Mouse (Mus musculus) kidney, embryonic 14.5 days (tissue): ENCODE measurements around the gene Slc19a1. TPM values are rescaled to one million over a fixed set of nuclear protein-coding genes. Genes with fewer than 3 reads are reported as not detected.

Source experiments
- ATAC-seq: fragments of 200-750 bp; cut with Nextera tagmentation; 2 replicates; pipeline ENCODE4 v1.8.0; 2017; ENCODE audit warnings: moderate number of reproducible peaks, mild to moderate bottlenecking, moderate TSS enrichment, moderate library complexity; ENCODE audit not compliant: low FRiP score, low TSS enrichment
- H3K27ac ChIP-seq: fragments of 300-500 bp; sonication (generic); 2 replicates; pipeline ENCODE4 v1.5.1; 2014; ENCODE audit warnings: low read depth, mild to moderate bottlenecking, low read length, moderate library complexity, mixed read lengths
- H3K27me3 ChIP-seq: fragments of 300-500 bp; sonication (generic); 2 replicates; pipeline ENCODE4 v1.6.1; 2014; ENCODE audit warnings: mild to moderate bottlenecking, low read length; ENCODE audit not compliant: control insufficient read depth, insufficient read depth
- H3K36me3 ChIP-seq: fragments of 300-500 bp; sonication (generic); 2 replicates; pipeline ENCODE4 v1.6.1; 2014; ENCODE audit warnings: low read length, mixed read lengths; ENCODE audit not compliant: control insufficient read depth, insufficient read depth
- H3K4me1 ChIP-seq: fragments of 300-500 bp; sonication (generic); 2 replicates; pipeline ENCODE4 v1.6.1; 2014; ENCODE audit warnings: low read length, mixed read lengths; ENCODE audit not compliant: control insufficient read depth, insufficient read depth
- H3K4me2 ChIP-seq: fragments of 300-500 bp; sonication (generic); replicated peaks from 2 replicates; pipeline ENCODE4 v1.6.1; 2014; ENCODE audit warnings: low read depth, mild to moderate bottlenecking, low read length
- H3K4me3 ChIP-seq: fragments of 300-500 bp; sonication (generic); 2 replicates; pipeline ENCODE4 v1.5.1; 2014; ENCODE audit warnings: mild to moderate bottlenecking, low read length
- H3K9ac ChIP-seq: fragments of 300-500 bp; sonication (generic); 2 replicates; pipeline ENCODE4 v1.6.1; 2014; ENCODE audit warnings: low read depth, mild to moderate bottlenecking, low read length, moderate library complexity
- H3K9me3 ChIP-seq: fragments of 300-500 bp; sonication (generic); 2 replicates; pipeline ENCODE4 v1.6.1; 2016; ENCODE audit warnings: low read length; ENCODE audit not compliant: control insufficient read depth
- WGBS: fragments of 180-500 bp; shearing (Covaris S2); extraction: QIAGEN DNeasy Blood & Tissue Kit; methylation state at CpG from one replicate; pipeline ENCODE4 v1.1.7; 2014; 5-methylcytosine and 5-hydroxymethylcytosine counted together
- polyA plus RNA-seq: library from polyadenylated mRNA; unstranded; fragments of >200 nt; fragmentation: Nextera tagmentation; extraction: Ambion mirVana; gene quantifications from 2 replicates; pipeline ENCODE4 v1.2.1, GENCODE M21; 2014

The Slc19a1 gene
- polyA plus RNA-seq, 1 experiment from 2014 or later, result 40.9 TPM

DNA sequence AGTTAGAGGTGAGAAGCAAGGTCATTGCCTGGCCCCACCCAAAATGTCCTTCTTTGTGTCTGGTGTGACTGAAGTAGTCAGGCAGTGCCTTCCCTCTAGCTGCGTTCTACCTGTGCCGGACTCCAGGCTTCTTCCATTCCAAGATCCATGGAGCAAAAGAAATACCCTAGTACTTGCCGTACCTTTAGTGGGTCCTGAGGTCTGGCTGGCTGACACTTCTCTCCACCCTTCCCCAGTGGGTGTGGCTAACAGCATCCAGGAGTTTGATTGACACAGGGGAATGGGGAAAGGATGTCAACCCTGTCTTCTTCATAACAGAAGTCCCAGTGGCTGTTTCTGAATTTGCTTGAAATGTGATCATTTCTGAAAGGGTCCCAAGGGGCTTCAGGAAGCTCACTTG is 16.6 kb downstream of the Slc19a1 start:
- ATAC-seq, result no peak
- WGBS, result 94% methylated on average over 3 of the region's 3 CpGs
- H3K36me3 ChIP-seq, result peaks cover 72% of the 10 kb centered on the region

DNA sequence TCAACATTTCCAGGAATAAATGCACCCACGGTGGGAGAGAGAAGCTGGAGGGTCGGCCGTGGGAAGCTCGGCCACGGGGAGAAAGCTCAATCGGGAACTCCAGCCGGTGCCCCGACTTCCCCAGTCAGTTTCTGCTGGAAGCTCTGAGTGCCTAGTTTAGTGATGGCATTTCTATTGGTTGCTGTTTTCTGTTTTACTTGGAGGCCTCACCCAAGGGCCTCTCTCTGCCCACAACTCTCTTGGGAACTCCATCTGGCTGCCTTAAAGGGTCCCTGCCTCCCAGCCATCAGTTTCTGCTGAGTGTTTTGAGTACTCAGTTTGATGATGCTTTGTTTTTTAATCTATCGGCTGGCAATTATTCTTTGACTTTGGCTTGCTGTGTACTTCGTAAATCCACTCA is 24.7 kb downstream of the Slc19a1 start:
- 76% methylated on average over 10 of the region's 10 CpGs for WGBS
- no peaks in the 10 kb centered on the region for H3K4me1 ChIP-seq
- no peak overlapping the region for H3K27ac ChIP-seq
- H3K4me3 ChIP-seq, result no peak overlapping the region
- peaks cover 36% of the 10 kb centered on the region for H3K36me3 ChIP-seq
- H3K4me2 ChIP-seq, result no peak overlapping the region
- H3K9me3 ChIP-seq, result no peaks in the 10 kb centered on the region
- no peak for ATAC-seq
- H3K27me3 ChIP-seq, result no peaks in the 10 kb centered on the region
- H3K9ac ChIP-seq, result no peak overlapping the region

More for the DNA sequence above, 16.6 kb downstream of the Slc19a1 start:
- Histone ChIP-seq H3K9ac (no peak overlapping the region), H3K27me3 (no peaks in the 10 kb centered on the region), H3K4me2 (no peak overlapping the region), H3K9me3 (no peaks in the 10 kb centered on the region), H3K4me3 (no peak overlapping the region), H3K4me1 (no peaks in the 10 kb centered on the region), H3K27ac (no peak overlapping the region)

- Histone ChIP-seq H3K9me3 (no peaks in the 10 kb centered on the region), H3K27me3 (no peaks in the 10 kb centered on the region), H3K9ac (no peak overlapping the region), H3K36me3 (peaks cover 20% of the 10 kb centered on the region), H3K27ac (no peak overlapping the region), H3K4me2 (no peak overlapping the region), H3K4me3 (no peak overlapping the region), H3K4me1 (0 out of 2 replicates have a peak, but pooled peaks cover 6% of the 10 kb centered on the region)
- WGBS, result 53% methylated on average over 3 of the region's 3 CpGs
- no peak for ATAC-seq
These were observed 29.4 kb downstream of the Slc19a1 start for GRCm38 (mm10) chr10:77061426-77061825.

GRCm38 (mm10) chr10:77062393-77063010 is 30.5 kb downstream of the Slc19a1 start:
- Histone ChIP-seq H3K4me1 (0 out of 2 replicates have a peak, but pooled peaks cover 6% of the 10 kb centered on the region), H3K4me3 (no peak overlapping the region), H3K9ac (no peak overlapping the region), H3K9me3 (no peaks in the 10 kb centered on the region), H3K27ac (no peak overlapping the region), H3K36me3 (peaks cover 22% of the 10 kb centered on the region), H3K27me3 (no peaks in the 10 kb centered on the region), H3K4me2 (no peak overlapping the region)
- 71% methylated on average over 11 of the region's 11 CpGs for WGBS
- no peak for ATAC-seq

DNA sequence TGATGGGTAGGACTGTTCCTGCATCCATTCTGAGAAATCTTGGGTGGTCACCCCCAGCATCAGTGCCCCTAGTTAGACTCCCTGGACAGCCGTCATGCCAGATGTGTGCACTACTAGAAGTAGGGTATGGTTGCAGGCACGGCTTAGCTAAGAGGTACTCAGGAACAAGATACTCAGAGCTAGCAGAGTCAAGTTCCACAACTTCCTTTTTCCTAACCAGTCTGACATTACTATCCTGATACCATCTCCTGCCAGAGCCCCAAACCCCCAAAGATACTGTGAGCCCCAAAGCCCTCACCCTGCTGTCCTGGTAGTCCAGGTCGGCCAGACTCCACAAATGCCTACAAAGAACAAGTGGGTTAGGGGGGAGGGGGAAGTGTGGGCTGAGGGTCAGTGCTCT is 32.2 kb downstream of the Slc19a1 start:
- Histone ChIP-seq H3K36me3 (peaks cover 21% of the 10 kb centered on the region), H3K9me3 (no peaks in the 10 kb centered on the region), H3K4me2 (no peak overlapping the region), H3K27me3 (no peaks in the 10 kb centered on the region), H3K9ac (no peak overlapping the region), H3K4me1 (0 out of 2 replicates have a peak, but pooled peaks cover 6% of the 10 kb centered on the region), H3K4me3 (no peak overlapping the region), H3K27ac (no peak overlapping the region)
- ATAC-seq, result no peak
- 93% methylated on average over 3 of the region's 3 CpGs for WGBS

DNA sequence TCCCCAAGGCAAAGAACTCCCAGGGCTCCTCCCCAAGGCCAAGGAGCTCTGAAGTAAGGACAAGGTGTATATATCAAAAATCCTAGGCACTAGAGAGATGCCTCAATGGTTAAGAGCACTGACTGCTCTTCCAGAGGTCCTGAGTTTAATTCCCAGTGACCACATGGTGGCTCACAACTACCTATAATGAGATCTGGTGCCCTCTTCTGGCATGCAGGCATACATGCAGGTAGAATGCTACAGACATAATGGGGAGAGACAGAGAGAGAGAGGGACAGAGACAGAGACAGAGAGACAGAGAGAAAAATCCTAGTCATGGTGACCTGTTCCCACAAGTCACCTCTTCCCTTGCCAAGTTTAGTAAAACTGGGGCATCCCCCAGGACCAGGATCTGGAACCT is 32.6 kb downstream of the Slc19a1 start:
- no peak overlapping the region for H3K9ac ChIP-seq
- peaks cover 25% of the 10 kb centered on the region for H3K36me3 ChIP-seq
- no peaks in the 10 kb centered on the region for H3K27me3 ChIP-seq
- 0 out of 2 replicates have a peak, but pooled peaks cover 6% of the 10 kb centered on the region for H3K4me1 ChIP-seq
- no peak overlapping the region for H3K4me3 ChIP-seq
- ATAC-seq, result no peak
- no peaks in the 10 kb centered on the region for H3K9me3 ChIP-seq
- no peak overlapping the region for H3K27ac ChIP-seq
- H3K4me2 ChIP-seq, result no peak overlapping the region

- Histone ChIP-seq H3K9ac (no peak overlapping the region), H3K4me2 (no peak overlapping the region), H3K36me3 (peaks cover 41% of the 10 kb centered on the region), H3K27me3 (no peaks in the 10 kb centered on the region), H3K4me3 (no peak overlapping the region), H3K27ac (no peak overlapping the region), H3K9me3 (no peaks in the 10 kb centered on the region), H3K4me1 (no peaks in the 10 kb centered on the region)
- WGBS, result 89% methylated on average over 7 of the region's 7 CpGs
- no peak for ATAC-seq
These were observed 36.4 kb downstream of the Slc19a1 start for GRCm38 (mm10) chr10:77068469-77068868.

DNA sequence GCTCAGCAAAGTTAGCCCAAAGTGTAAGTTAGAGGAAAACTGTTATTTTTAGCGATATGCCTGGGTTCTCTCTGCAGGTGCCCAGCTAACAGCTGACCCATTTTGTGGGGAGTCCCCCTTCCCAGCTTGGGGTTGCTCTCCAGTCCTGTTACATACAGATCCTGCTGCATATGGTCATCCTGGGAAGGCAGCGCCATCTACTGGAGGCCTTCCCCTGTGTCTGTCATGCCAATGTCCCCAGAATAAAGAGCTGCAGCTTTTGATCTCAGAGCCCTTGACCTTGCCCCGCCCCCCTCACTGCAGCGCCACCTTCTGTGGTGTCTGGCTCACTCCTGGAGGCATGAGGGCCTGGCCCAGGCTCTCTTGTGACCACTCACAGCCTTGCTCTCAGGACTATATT is 38.0 kb downstream of the Slc19a1 start:
- 42% methylated on average over 4 of the region's 4 CpGs for WGBS
- Histone ChIP-seq H3K27me3 (no peaks in the 10 kb centered on the region), H3K4me1 (no peaks in the 10 kb centered on the region), H3K9ac (no peak overlapping the region), H3K36me3 (peaks cover 46% of the 10 kb centered on the region), H3K27ac (no peak overlapping the region), H3K9me3 (no peaks in the 10 kb centered on the region), H3K4me3 (no peak overlapping the region), H3K4me2 (no peak overlapping the region)
- ATAC-seq, result no peak

DNA sequence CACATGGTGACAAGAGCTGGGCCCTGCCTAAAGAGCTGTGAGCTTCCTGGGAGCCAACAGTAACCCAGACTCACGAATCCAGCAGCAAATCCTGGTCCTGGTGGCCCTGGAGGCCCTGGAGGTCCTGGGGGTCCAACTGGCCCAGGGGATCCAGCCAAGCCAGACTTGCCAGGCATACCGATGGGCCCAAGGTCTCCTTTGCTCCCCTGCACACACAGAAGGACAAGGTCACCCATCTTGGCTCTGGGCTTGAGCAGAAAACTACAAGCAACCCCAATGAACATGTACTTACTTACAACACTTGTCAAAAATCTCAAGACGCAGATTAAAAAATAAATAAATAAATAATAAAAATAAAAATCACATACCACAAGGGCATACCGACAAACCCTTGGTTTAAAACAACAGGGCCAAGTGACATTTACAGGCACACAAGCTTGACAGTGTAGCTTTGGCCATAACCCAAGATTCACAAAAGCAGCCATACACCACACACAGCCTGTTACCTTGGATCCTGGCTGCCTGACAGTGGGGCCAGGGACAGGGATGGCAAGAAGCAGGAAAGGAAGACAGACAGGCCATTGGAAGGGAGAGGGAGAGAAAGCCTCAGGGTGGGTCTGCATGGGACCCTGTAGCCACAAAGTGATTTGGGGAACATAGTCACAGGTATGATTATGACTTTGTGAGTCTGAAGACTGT is 42.4 kb downstream of the Slc19a1 start:
- Histone ChIP-seq H3K4me2 (no peak overlapping the region), H3K4me3 (no peak overlapping the region), H3K36me3 (peaks cover 60% of the 10 kb centered on the region), H3K27me3 (no peaks in the 10 kb centered on the region), H3K4me1 (no peaks in the 10 kb centered on the region), H3K9ac (no peak overlapping the region), H3K27ac (no peak overlapping the region), H3K9me3 (no peaks in the 10 kb centered on the region)
- 85% methylated on average over 4 of the region's 4 CpGs for WGBS
- no peak for ATAC-seq
